Mouse (Mus musculus) brain, embryonic 14.5 days (tissue): ENCODE results near the gene Dnajc4.

ENCODE experiments used
- CTCF ChIP-seq: fragments of 200-500 bp; IDR thresholded peaks from 2 replicates; pipeline ENCODE4 v1.5.1; 2012; ENCODE audit warnings: inconsistent platforms, mild to moderate bottlenecking, moderate library complexity, borderline replicate concordance; ENCODE audit not compliant: insufficient read depth, insufficient read length; ENCODE audit errors: extremely low read depth
- POLR2A ChIP-seq: fragments of 200-500 bp; IDR thresholded peaks from 2 replicates; pipeline ENCODE4 v1.6.1; 2012; ENCODE audit warnings: mild to moderate bottlenecking, inconsistent platforms, borderline replicate concordance; ENCODE audit not compliant: poor library complexity, insufficient read depth, insufficient read length, severe bottlenecking; ENCODE audit errors: extremely low read depth

- TF ChIP-seq CTCF (no peak), POLR2A (no peak)
These were observed 1.6 kb upstream of the Dnajc4 start for GRCm38 (mm10) chr19:6994002-6994401.
